Mouse (Mus musculus) testis, postnatal 10 days (tissue): ENCODE results near the gene Plxnc1.
A peak's percentile ranks its signal among the peaks of the same experiment; 100 is the strongest.

Experiments
- DNase-seq: peaks from one replicate; pipeline ENCODE4 v3.0.0; 2021; ENCODE audit warnings: low spot score

The Plxnc1 gene

GRCm38 (mm10) chr10:94947915-94948675 lies 3.5 kb upstream of the Plxnc1 start:
- no peak for DNase-seq

GRCm38 (mm10) chr10:94947386-94947785 lies 2.8 kb upstream of the Plxnc1 start:
- DNase-seq: no peak

- DNase-seq: peak; percentile 71
These were observed 624 bp upstream of the Plxnc1 start for GRCm38 (mm10) chr10:94945206-94945711.

- peak; percentile 80 for DNase-seq
These were observed 567 bp downstream of the Plxnc1 start for GRCm38 (mm10) chr10:94943846-94944690.

- peak; percentile 71 for DNase-seq
These were observed 1.2 kb downstream of the Plxnc1 start for GRCm38 (mm10) chr10:94943401-94943845.

- DNase-seq: peak; percentile 79
These were observed 2.1 kb downstream of the Plxnc1 start for GRCm38 (mm10) chr10:94942449-94943041.

- no peak for DNase-seq
These were observed 3.1 kb downstream of the Plxnc1 start for GRCm38 (mm10) chr10:94941551-94941950.

- DNase-seq: no peak
These were observed 3.8 kb downstream of the Plxnc1 start for GRCm38 (mm10) chr10:94940786-94941185.

GRCm38 (mm10) chr10:94940061-94940460 lies 4.6 kb downstream of the Plxnc1 start:
- no peak for DNase-seq

GRCm38 (mm10) chr10:94938899-94939298 lies 5.7 kb downstream of the Plxnc1 start:
- no peak for DNase-seq

GRCm38 (mm10) chr10:94938320-94938719 lies 6.3 kb downstream of the Plxnc1 start:
- no peak for DNase-seq

- no peak for DNase-seq
These were observed 9.4 kb downstream of the Plxnc1 start for GRCm38 (mm10) chr10:94935270-94935669.

GRCm38 (mm10) chr10:94934151-94934614 lies 10.5 kb downstream of the Plxnc1 start:
- DNase-seq: no peak

GRCm38 (mm10) chr10:94931961-94932832 lies 12.4 kb downstream of the Plxnc1 start:
- no peak for DNase-seq

- DNase-seq: no peak
These were observed 16.5 kb downstream of the Plxnc1 start for GRCm38 (mm10) chr10:94928164-94928563.

GRCm38 (mm10) chr10:94926297-94926696 lies 18.3 kb downstream of the Plxnc1 start:
- no peak for DNase-seq

- no peak for DNase-seq
These were observed 19.8 kb downstream of the Plxnc1 start for GRCm38 (mm10) chr10:94924878-94925277.

GRCm38 (mm10) chr10:94924450-94924849 lies 20.2 kb downstream of the Plxnc1 start:
- no peak for DNase-seq

- no peak for DNase-seq
These were observed 21.3 kb downstream of the Plxnc1 start for GRCm38 (mm10) chr10:94923337-94923762.

GRCm38 (mm10) chr10:94922848-94923247 lies 21.8 kb downstream of the Plxnc1 start:
- DNase-seq: no peak

- no peak for DNase-seq
These were observed 22.9 kb downstream of the Plxnc1 start for GRCm38 (mm10) chr10:94921751-94922150.
